Mouse (Mus musculus) embryonic fibroblast, embryonic 13.5 days (primary cell): ENCODE results near the gene Shank2.

ENCODE experiments used
- CTCF ChIP-seq: IDR thresholded peaks from 2 replicates; pipeline ENCODE4 v1.5.1; 2011; ENCODE audit warnings: mild to moderate bottlenecking, control low read depth, low read length, moderate library complexity, borderline replicate concordance; ENCODE audit not compliant: insufficient read depth
- POLR2A ChIP-seq: IDR thresholded peaks from 2 replicates; pipeline ENCODE4 v1.6.1; 2011; ENCODE audit warnings: low read depth, mild to moderate bottlenecking, control low read depth, low read length, moderate library complexity

GRCm38 (mm10) chr7:143956575-143957295 lies 45.0 kb upstream of the Shank2 start:
- TF ChIP-seq CTCF (no peak), POLR2A (no peak)
